Mouse (Mus musculus): ENCODE results near the gene Gng12.
"Not testable (repeated sequence)": the region's sequence is repeated elsewhere in the genome, so short reads cannot be mapped to it uniquely, and the experiment has no call there.

The Gng12 gene

DNA sequence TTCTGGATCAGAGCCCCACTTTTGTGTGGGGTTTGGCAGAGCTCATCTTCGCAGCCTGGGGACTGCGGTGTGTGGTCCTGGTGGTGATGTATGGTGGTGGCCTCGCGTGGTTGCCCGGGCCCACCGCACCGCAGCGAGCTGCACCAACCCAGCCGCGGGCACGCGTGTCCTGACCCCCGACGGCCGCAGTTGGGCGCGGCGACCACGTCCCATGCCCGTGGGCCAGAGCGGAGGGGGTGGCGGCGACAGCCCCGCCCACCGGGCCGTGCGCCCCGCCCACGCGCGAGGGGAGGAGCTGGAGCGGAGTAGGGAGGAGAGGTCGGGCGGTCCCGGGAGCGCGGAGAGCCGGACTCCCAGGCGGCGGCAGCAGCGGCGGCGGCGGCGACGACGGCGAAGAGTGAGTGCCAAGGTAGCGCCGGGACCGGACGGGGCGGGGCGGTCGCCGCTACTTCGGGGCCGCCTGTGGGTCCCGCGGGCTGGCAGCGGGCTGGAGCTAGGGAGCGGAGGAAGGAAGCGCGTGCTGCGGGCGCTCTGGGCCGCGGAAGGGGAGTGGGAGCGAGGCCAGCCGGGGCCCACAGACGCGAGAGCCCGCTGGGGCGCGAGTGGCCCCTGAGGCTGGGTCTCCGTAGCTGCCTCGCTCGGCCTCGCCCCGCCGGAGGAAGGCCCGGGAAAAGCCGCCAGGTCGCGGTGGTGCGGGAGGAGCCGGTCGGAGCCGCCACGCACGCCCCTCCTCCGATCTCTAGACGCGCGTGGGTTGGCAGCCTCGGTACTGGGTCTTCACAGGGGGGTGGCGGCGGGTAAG is at the start of gene Gng12:
Gene Gng12, plus strand, starts transcription at position 279 of the 802 bp plus-strand sequence.
- peak; percentile 66 to 77 for DNase-seq

DNA sequence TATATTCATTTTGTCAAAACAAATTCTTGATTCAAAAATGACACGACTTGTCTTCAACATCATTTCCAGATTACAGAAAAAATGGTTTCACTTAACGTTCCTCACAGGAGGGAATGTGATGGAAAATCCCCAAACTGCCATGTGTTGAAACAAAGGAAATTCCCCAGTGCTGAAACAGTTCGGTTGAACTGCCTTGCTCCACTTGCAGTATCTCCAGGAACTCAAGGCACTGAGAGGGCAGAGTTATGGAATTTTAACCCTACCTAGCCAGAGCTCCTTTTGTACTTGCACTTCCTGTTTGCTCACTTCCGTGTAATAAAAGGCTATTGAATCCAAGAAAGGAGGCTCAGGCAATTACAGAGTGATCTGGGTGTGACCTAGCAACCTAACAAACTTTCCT is 47.3 kb upstream of the Gng12 start:
- no peak for DNase-seq

DNA sequence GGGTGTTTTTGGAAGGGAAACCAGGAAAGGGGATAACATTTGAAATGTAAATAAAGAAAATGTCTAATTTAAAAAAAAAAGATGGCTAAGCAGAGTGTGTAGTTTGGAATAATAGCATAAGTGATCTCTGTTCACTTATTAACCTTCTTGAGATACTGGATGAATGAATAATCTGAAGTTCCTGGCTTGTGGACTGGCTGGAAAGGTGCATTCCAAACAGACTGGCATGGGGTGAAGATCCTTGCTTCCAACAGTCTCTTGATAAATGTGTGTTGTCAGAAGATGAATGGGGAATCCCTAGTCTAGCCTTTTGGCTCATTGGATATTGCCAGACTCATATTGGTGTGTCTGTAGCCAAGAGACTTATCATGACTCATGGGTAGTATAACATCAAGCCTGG is 40.0 kb upstream of the Gng12 start:
- no peak for DNase-seq

DNA sequence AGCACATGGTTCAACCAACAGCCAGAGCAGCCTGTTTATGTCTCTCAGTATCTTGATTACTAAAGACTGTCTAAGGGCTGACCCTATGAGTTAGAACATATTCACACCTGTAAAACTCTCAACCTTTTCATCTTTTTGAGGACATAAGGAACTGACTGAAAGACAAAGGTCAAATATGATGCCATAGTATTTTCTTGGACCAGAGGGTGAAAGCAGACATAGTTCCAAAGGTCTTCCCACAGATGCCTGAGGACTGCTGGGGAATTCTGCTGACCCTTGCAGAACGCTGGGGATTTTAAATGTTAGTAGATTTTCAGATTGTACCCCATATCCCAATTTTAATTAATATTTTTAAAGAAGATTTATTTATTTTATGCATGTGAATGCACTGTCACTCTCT is 37.8 kb upstream of the Gng12 start:
- DNase-seq: no peak

DNA sequence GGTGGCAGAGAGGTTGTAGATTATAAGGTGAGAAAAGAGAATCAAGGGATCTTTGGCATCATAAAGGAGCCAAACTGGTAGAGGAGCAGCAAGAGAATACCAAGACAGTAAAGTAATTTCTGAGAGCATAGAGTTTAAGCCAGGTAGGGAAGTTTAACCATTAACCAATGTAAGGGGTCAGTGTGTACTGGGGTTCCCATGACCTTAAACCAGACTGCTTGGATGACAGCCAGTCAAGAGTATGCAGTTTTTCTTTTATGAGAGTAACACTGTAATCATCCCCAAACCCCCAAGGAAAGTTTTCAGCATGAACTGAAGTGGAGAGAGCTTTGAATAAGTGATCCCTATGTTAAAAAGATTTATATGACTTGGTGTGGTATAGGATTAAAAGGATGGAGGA is 36.8 kb upstream of the Gng12 start:
- DNase-seq: no peak

DNA sequence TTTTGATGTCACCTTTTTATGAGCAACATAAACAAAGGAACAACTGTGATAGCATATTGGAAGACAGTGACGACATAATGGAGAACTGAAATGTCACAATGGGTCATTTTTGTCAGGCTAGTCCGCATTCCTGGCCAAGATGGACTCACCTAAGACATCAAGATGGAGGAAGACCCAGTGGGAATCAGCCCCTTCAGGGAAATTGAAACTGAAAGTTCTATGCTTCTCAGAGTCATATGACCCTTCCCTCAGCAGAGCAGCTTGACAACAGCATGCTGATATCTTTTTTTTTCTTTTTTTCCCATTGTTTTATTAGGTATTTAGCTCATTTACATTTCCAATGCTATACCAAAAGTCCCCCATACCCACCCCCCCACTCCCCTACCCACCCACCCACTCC is 31.7 kb upstream of the Gng12 start:
- DNase-seq: no peak

DNA sequence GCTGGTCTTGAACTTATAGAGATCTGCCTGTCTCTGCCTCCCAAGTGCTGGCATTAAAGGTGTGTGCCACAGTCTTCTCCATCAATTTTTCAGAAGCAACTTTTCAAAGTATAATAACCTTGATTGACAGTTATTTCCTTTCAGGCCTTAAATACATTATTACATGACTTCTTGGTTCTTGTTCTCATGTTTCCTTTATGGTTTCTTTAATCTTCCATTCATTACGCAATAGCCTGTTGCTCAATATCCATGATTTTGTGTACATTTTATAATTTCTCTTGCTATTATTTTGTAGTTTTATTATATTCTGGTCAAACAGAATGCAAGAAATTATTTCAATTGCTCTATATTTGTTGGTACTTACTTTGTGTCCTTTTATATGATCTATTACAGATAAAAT is 29.9 kb upstream of the Gng12 start:
- no peak for DNase-seq

DNA sequence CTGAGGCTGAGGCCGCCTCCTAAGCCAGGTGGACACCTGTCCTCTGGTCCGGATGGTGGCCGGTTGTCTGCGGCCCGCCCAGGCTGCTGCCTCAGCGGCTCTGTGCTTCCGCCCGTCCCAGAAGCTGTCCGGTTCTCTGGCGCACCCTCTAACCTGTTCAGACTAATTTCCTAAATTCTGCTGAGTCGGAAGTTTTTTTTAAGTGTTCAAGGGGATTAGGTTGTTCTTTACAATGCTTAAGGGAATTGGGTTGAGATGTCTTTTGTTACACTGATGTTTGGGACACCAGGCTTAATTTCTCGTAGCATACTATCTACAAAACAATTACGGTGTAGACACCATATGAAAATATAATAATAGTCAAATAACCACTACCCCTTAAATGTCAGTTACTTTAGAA is 19.1 kb upstream of the Gng12 start:
- DNase-seq: not testable (repeated sequence)

DNA sequence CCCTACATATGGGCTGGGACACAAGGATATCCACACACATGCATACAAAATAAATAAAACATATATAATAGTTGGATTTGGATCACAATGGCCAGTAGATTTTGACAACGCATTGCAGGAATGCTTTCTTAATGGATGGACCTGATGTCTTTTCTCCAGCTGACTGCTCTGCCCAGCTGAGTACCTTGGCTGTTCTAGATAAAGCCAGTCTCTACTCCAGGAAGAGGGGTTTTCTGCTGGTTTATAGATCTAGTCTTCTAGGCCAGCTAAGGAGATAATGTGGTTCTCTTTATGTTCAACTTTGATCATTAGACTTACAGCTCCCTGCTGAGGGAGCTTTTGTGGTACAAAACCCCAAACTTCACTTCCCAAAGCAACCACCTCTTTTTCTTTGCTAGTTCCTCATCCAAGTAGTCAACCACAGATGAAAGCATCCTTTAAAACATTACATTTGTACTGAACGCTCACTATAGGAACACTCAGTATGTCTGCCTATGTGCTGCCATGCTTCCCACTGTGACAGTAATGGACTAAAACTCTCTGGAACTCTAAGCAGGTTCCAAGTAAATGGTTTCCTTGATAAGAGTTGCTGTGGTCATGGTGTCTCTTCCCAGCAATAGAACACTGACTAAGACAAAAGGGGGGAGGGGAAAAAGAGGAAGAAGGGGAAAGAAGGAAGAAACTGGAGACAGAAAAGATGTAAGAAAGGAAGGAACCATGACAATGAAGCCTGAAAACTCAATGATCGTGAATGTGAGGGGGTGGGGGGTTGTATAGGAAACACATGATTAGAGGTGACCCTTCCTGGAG is 5.6 kb upstream of the Gng12 start:
- DNase-seq: no peak

DNA sequence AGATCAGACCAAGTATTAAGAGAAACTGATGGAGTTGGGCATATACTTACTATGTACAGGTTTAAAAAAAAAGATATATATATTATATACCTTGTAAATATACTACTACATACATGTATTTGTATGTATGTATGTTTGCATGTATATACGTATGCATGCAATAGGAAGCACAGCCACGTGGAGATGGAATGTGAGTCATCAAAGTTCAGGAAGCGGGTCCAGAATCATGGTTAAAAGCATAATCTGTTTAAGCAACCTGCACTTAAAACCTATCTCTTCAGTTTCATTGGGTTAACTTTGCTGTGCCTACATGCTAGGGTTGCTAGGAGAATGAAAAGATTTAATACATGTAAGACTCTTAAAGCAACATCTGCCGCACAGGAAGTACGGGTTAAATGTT is 2.2 kb upstream of the Gng12 start:
- DNase-seq: no peak

DNA sequence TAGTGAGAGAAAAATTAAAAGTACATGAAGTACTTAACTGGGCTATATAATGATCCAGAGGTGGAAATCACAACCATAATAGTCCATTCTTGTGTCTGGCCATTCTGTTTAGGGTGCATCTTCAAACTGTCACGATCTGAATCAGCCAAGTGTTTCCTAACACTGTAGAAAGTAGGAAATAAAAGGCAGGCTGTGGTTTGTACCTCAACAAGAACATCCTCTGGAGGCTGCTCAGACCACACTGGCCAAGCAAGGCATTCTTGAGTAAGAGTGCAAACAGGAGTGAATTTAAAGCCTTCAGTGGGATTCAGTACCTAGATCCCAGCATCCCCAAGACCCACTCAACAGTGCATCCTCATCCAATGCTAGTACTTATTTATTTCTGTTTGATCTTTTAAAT is 1.2 kb upstream of the Gng12 start:
- DNase-seq: no peak

DNA sequence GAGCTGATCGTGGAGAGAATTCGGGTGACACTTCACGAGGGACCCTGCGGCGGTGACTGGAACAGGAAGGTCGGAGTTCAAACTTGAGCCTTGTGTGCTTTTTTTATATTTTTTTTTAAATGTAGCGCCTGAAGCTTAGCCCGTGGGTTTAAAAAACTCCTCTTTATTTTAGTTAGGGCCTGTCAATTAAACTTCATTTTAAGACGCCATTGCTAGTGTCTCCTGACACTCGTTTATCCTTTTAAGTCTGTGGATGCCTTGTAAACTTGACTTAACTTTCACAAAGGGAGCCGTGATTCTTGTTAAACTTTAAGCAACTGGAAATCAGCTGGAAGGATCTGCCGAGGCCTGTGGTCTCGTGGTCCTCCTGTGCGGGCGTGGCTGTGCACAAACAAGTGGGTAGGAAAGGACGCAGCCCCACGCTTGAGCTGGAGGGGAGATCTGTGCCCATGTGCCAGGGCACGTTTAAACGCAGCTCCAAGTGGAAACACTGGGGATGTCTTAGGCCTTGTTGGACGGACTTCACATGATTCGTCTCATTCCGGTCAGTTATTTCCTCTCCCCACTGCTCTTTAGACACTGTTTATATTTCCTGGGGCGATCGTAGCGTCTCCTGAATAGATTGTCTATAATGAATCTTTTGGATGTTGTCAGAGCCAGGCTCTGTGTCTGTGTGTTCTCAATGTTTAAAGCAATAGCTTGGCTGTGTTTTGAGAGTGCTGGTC is 886 bp downstream of the Gng12 start:
- DNase-seq: peak in 1 of 2 experiments; percentile 19

DNA sequence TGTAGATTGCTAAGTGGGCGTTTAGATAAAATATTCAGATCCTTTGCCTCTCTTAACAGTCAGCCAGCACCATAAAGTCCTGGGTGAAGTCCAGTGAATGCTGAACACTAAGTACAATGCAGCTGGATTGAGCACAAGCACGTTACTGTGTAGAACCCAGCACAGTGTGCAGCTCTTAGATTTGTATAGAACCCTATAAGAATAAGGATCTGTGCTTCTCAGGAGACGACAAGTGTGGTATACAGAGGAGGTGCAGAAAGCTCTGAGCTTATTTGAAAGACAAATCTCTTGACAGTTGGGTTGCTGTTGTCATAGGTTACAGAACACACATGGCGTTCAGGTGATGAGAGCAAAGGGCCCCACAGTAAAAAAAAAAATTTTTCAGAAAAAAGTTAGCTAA is 1.8 kb downstream of the Gng12 start:
- DNase-seq: no peak

DNA sequence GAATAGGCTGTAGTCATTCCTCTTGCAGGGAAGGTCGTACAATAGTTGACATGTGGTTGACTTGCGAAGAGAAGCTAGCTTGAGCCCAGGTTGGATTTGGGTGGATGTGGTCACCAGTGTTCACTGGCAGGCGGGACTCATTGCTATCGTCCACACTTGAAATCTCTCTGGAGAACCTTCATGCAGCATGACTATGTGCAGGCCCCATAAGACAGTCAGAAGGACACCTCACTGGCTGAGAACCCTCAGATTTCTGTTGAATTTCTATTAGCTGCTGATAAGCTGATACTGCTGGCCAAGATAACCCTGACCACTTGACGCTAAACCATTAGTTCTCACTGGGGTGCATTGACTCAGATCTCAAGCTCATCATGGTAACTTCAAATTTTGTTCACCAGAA is 5.7 kb downstream of the Gng12 start:
- DNase-seq: no peak

DNA sequence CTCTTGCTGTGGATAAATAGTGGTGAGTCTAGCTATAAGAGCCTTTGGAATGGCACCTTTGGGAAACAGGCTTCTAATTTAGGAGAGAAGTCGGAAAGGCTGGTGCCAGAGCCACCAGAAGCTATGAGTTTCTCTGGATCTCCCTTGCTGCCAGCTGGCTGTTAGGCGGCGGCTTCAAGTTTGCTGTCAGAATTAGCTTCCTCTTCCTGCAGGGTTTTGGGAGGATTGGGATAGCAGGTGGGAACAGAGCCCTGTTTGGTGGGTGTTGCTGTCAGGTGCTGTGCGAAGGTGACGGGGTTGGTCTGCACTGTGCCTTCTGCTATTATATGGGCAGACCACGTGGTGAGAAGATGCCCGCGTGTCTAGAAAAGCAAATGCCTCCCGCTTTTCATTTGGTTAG is 7.0 kb downstream of the Gng12 start:
- no peak for DNase-seq

DNA sequence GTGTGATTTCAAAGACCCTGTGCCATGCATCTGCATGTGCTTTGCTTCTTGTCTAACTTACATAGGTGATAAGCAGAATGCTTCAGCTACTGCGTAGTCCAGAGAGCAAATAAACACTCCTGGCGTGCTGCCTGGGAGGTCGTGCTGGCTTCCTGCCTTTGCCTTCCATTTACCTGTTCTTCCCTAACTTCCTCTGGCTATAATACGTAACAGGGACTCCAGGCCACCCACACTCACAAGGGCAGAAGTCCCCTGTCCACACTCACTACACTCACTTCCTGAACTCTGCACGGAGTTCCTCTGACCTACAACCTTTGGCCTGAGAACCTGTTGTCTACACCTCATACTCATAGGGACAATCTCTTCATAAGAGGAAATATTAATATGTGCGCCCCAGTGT is 7.5 kb downstream of the Gng12 start:
- DNase-seq: no peak

DNA sequence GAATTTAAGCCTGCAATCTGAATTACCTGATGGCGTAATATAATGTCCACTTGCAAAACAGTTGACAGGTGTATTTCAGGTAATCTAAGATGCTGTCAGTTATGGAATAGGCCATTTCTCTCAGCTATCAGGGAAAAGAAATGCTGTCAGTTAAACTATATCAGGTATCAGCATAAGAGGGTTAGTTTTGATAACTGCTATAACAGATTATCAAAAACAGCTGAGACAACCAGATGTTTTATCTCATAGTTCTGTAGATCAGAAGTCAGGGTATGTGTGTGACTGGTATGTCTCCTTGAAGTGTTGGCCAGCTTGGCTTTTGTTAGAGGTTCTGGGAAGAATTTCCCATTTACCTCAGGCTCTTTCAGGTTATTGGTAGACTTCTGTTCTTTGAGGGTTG is 10.0 kb downstream of the Gng12 start:
- no peak for DNase-seq

DNA sequence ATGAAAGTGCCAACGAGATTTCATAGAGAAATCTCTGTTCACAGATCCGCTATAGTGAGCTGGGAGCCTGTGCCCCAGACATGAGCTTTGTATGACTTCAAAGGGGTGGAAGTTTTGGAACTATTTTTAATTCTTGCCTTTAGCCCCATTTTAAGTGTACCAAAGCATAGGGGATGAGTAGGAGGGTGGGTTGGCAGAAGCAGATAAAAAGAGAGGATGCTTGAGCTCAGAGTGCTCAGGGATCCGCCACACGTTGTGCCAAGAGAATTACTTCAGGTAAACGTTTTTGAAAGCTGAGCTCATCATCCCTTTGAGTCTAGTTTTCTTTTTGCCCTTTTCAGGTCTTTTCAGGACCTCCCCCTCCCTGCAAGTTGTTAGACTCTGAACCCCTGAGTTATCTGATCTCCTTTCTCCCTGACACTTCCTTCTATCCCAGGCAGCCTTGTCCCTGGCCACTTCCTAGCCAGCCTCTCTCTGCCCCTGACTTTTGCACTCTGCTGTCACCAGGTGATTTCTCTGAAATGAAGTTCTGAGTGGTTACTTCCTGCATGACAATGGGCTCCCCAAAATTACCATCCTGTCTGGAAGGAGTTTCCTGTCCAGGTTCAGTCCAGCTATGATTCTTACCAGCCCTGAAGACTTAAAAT is 12.3 kb downstream of the Gng12 start:
- no peak for DNase-seq

DNA sequence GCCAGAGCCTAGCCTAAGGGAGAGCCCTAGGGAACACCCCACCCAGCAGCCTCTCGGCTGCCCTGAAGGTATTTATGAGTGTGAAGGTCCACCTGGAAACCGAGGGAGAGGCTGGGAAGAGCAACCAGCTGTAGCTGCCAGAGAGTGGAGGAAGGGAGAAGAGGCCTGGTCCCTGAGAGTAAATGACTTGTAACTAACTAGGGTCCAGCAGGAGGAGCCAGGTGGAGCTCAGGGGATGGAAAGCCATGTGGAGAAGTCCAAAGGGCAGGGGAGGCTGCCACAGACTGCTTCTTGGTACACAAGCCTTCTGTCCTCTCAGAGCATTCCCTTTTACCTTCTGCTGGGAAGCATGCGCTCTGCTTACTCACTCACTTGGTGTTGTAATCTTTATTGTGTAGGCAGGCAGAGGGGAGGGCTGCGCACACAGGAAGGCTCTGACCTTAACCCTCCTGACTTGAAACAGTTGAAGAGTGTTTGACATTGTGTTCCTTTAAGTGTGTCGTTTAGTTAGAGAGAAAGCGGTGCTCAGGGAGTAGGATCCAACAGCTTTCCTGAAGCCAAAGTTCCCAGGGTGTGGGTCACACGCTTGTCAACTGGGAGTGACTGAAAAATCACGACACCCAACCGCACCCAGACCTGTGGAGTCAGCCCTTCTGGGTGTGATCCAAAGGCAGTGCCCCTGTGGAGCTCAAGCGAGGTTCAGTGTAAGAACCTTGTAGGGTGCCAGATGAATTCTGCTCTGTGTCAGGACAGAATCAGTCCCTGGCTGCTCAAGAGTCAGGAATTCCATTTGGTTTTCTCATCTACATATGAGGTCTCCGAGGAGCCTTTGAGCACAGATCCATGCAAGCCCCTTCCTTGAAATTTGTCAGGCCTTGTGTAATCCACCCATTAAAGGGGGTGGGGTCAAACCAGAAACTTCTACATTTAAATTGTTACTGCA is 14.6 kb downstream of the Gng12 start:
- DNase-seq: no peak

DNA sequence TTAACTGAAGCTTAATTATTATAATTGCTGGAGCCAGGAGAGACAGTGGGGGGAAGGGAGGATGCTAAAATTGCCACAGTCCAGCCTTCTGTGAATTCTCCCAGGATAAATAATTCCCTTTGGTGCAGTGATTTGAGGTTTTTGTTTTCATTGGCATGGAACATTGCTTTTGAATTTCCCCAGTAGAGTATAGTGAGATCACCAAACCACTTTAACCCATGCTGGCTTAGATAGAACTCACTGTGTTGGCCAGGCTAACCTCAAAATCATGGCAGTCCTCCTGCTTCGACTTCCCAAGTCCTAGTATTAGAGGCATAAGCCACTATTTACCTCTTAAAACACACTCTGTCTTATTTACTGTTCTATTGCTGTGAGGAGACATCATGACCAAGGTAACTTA is 17.2 kb downstream of the Gng12 start:
- no peak for DNase-seq

DNA sequence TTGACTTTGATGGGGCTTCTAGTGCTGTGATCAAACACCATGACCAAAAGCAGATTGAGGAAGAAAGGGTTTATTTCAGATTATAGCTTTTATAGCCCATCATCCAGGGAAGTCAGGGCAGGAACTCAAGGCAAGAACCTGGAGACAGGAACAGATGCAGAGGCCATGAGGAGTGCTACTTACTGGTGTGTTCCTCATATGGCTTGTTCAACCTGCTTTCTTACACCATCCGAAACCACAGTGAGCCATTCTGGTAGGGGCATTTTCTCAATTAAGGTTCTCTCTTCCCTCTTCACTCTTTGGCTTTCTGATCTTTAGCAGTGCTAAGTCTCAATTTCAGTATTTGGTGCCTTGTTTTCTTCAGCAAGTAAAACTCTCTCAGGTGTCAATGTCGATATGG is 19.4 kb downstream of the Gng12 start:
- DNase-seq: no peak

DNA sequence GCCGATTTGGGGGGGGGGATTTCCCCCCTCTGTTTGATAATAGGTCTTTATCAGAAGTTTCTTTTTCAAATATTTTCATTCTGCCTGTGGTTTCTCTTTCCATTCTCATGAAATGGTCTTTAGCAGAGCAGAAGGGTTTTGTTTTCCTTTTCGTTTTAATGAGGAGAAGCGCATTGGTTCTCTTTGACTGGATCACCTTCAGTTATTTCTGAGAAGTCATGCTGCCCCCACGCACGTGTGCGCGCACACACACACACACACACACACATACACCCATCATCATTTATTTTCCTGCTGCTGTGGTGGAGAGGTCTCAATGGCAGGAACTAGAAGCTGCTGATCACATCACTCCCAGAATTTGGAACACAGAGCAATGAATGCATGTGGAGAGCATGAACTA is 20.8 kb downstream of the Gng12 start:
- no peak for DNase-seq
